Mouse (Mus musculus): ENCODE data around the gene Chrnb2. TPM values are rescaled to one million over a fixed set of nuclear protein-coding genes. Genes with fewer than 3 reads are reported as not detected.

The Chrnb2 gene
- total and polyA plus RNA-seq, 2 experiments from 2014 or later = 16.2 to 45.6 TPM

GRCm38 (mm10) chr3:89722032-89722431 is 42.4 kb downstream of the Chrnb2 start:
- no peaks in the 10 kb centered on the region for H3K9me3 ChIP-seq (ENCODE audit: low read length)
- no peaks in the 10 kb centered on the region for H3K27me3 ChIP-seq (ENCODE audit: insufficient read depth, low read length)
- no peaks in the 10 kb centered on the region for H3K36me3 ChIP-seq (ENCODE audit: insufficient read depth, low read length)
- ATAC-seq (no peak), DNase-seq (ENCODE audit: low spot score) (no peak)
- H3K4me2 ChIP-seq (ENCODE audit: low read depth, low read length) = no peak overlapping the region
- TF ChIP-seq CTCF (IDR thresholded peaks at IDR 0.05; ENCODE audit: low read depth) = no peak
- H3K27ac ChIP-seq = no peak overlapping the region
- H3K9ac ChIP-seq (replicated peaks; ENCODE audit: low read length) = no peak overlapping the region
- H3K4me3 ChIP-seq (ENCODE audit: low read length) = no peak overlapping the region
- H3K4me1 ChIP-seq (ENCODE audit: insufficient read depth, low read length) = no peaks in the 10 kb centered on the region

GRCm38 (mm10) chr3:89715967-89716256 is 48.5 kb downstream of the Chrnb2 start:
- H3K9ac ChIP-seq (replicated peaks; ENCODE audit: low read length) = peak overlapping the region; percentile 96
- 41% methylated on average over 6 of the region's 6 CpGs for WGBS
- peak; percentile 4 for DNase-seq (ENCODE audit: low spot score)
- H3K27ac ChIP-seq = peak overlapping the region; percentile 97
- peak overlapping the region; percentile 96 for H3K4me3 ChIP-seq (ENCODE audit: low read length)
- TF ChIP-seq CTCF (IDR thresholded peaks at IDR 0.05; ENCODE audit: low read depth) = no peak
- no peaks in the 10 kb centered on the region for H3K27me3 ChIP-seq (ENCODE audit: insufficient read depth, low read length)
- no peak for ATAC-seq
- H3K4me2 ChIP-seq (ENCODE audit: low read depth, low read length) = peak overlapping the region; percentile 81
- no peaks in the 10 kb centered on the region for H3K9me3 ChIP-seq (ENCODE audit: low read length)
- no peaks in the 10 kb centered on the region for H3K36me3 ChIP-seq (ENCODE audit: insufficient read depth, low read length)
- H3K4me1 ChIP-seq (ENCODE audit: insufficient read depth, low read length) = peaks cover 5% of the 10 kb centered on the region; the same call in 1 of the 2 replicates

- Histone ChIP-seq H3K27me3 (ENCODE audit: insufficient read depth, low read length) (no peaks in the 10 kb centered on the region), H3K9ac (replicated peaks; ENCODE audit: low read length) (peak overlapping the region; percentile 96), H3K36me3 (ENCODE audit: insufficient read depth, low read length) (no peaks in the 10 kb centered on the region), H3K4me1 (ENCODE audit: insufficient read depth, low read length) (peaks cover 5% of the 10 kb centered on the region; the same call in 1 of the 2 replicates), H3K27ac (peak overlapping the region; percentile 97), H3K4me3 (ENCODE audit: low read length) (peak overlapping the region; percentile 96), H3K9me3 (ENCODE audit: low read length) (no peaks in the 10 kb centered on the region), H3K4me2 (ENCODE audit: low read depth, low read length) (peak overlapping the region; percentile 81)
- ATAC-seq (peak; percentile 85), DNase-seq (ENCODE audit: low spot score) (peak; percentile 72)
- 2% methylated on average over 50 of the region's 59 CpGs for WGBS
- no peak for TF ChIP-seq CTCF (IDR thresholded peaks at IDR 0.05; ENCODE audit: low read depth)
Observed at GRCm38 (mm10) chr3:89715207-89715966, 49.0 kb downstream of the Chrnb2 start.

GRCm38 (mm10) chr3:89714359-89715206 is 49.8 kb downstream of the Chrnb2 start, which contains the start of gene Adar:
Gene Adar, plus strand, starts transcription at chr3:89715022.
- Histone ChIP-seq H3K36me3 (ENCODE audit: insufficient read depth, low read length) (no peaks in the 10 kb centered on the region), H3K27ac (peak within 1 kb of the TSS; percentile 97), H3K27me3 (ENCODE audit: insufficient read depth, low read length) (no peaks in the 10 kb centered on the region), H3K4me1 (ENCODE audit: insufficient read depth, low read length) (peaks cover 5% of the 10 kb centered on the region; the same call in 1 of the 2 replicates), H3K9ac (replicated peaks; ENCODE audit: low read length) (peak within 1 kb of the TSS; percentile 96), H3K9me3 (ENCODE audit: low read length) (no peaks in the 10 kb centered on the region), H3K4me2 (ENCODE audit: low read depth, low read length) (peak within 1 kb of the TSS; percentile 81), H3K4me3 (ENCODE audit: low read length) (peak within 1 kb of the TSS; percentile 96)
- ATAC-seq (peak; percentile 93), DNase-seq (ENCODE audit: low spot score) (peak; percentile 93)
- TF ChIP-seq CTCF (IDR thresholded peaks at IDR 0.05; ENCODE audit: low read depth) = peak; percentile 81
- 6% methylated on average over 25 of the region's 28 CpGs for WGBS

GRCm38 (mm10) chr3:89704064-89704463 is 60.4 kb downstream of the Chrnb2 start:
- Histone ChIP-seq H3K4me2 (ENCODE audit: low read depth, low read length) (no peak overlapping the region), H3K4me3 (ENCODE audit: low read length) (no peak overlapping the region), H3K27ac (no peak overlapping the region), H3K4me1 (ENCODE audit: insufficient read depth, low read length) (no peaks in the 10 kb centered on the region), H3K36me3 (ENCODE audit: insufficient read depth, low read length) (no peaks in the 10 kb centered on the region), H3K9me3 (ENCODE audit: low read length) (no peaks in the 10 kb centered on the region), H3K9ac (replicated peaks; ENCODE audit: low read length) (no peak overlapping the region), H3K27me3 (ENCODE audit: insufficient read depth, low read length) (no peaks in the 10 kb centered on the region)
- no peak for ATAC-seq
- WGBS = 83% methylated on average over 6 of the region's 6 CpGs
- no peak for TF ChIP-seq CTCF (IDR thresholded peaks at IDR 0.05; ENCODE audit: low read depth)
- no peak for DNase-seq (ENCODE audit: low spot score)

- H3K9ac ChIP-seq (replicated peaks; ENCODE audit: low read length) = no peak overlapping the region
- ATAC-seq = 0 out of 2 replicates have a peak, but pooled peaks have one; percentile 27
- WGBS = 47% methylated on average over 3 of the region's 3 CpGs
Observed at GRCm38 (mm10) chr3:89703596-89703995, 60.8 kb downstream of the Chrnb2 start.

More at GRCm38 (mm10) chr3:89703596-89703995, 60.8 kb downstream of the Chrnb2 start:
- Histone ChIP-seq H3K4me1 (ENCODE audit: insufficient read depth, low read length) (no peaks in the 10 kb centered on the region), H3K27ac (no peak overlapping the region), H3K4me2 (ENCODE audit: low read depth, low read length) (no peak overlapping the region), H3K4me3 (ENCODE audit: low read length) (no peak overlapping the region), H3K27me3 (ENCODE audit: insufficient read depth, low read length) (no peaks in the 10 kb centered on the region), H3K36me3 (ENCODE audit: insufficient read depth, low read length) (no peaks in the 10 kb centered on the region), H3K9me3 (ENCODE audit: low read length) (no peaks in the 10 kb centered on the region)
- no peak for TF ChIP-seq CTCF (IDR thresholded peaks at IDR 0.05; ENCODE audit: low read depth)
- no peak for DNase-seq (ENCODE audit: low spot score)

All from hindbrain, postnatal 0 days (tissue).